Mouse (Mus musculus): Measurements from ENCODE around the gene Serpind1.

Serpind1 gene

DNA sequence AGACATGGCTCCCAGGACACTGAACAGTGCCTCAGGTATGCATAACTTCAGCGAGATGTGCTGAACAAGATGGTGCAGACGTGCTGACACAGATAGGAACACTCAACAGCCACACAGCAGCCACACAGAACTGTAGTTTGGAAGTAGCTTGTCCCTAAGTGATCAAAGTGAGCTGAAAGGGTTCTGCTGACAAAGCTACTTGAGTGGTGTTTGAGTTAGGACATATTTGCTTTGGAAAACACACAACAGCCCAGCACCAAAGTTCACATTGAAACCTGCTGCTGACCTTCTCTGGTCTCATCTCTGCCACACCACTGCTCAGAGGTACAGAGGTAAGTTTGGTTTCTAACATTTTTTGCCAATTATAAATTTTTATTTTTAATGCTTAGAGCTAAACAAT lies at the start of gene Serpind1:
Gene Serpind1 (plus strand): TSS at position 256 of the 400 bp plus-strand sequence.
- no peak for DNase-seq (ENCODE audit: inconsistent ontology term)

DNA sequence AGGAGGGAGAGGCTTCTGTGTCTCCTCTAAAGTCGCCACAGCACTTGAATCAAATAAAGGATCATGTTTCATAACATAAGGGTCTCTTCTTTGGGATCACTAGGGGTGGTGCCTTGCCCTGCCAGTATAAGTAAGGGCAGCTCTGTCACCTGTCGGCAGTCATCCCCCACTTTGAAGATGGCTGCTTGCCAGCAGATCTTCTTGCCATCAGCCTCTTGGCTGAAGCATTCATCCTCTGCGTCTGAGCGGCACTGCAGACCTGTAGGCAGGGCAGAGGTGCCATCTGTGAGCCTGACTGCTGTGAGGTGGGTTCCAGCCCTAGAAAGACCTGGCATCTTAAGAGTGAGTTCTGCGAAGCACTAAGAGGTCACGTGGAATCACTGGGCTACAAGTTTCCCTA lies 48.0 kb upstream of the Serpind1 start:
- no peak for DNase-seq (ENCODE audit: inconsistent ontology term)

DNA sequence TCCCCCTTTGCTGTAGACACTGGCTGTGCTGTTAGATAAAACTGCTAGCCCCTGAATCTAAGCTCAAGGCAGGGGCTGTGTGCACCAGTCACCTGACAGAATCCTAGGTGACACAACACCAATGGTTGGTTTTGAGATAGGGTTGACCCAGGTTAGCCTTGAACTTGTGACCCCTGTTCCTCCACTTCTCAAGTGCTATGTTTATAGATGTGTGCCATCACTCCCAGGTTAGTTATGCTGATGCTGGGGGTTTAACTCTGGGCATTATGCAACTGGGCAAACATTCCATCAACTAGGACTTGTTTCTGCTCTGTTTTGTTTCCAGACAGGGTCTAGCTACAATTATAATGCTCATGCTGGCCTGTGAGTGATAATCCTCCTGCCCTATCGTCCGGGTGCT lies 44.1 kb upstream of the Serpind1 start:
- no peak for DNase-seq (ENCODE audit: inconsistent ontology term)

DNA sequence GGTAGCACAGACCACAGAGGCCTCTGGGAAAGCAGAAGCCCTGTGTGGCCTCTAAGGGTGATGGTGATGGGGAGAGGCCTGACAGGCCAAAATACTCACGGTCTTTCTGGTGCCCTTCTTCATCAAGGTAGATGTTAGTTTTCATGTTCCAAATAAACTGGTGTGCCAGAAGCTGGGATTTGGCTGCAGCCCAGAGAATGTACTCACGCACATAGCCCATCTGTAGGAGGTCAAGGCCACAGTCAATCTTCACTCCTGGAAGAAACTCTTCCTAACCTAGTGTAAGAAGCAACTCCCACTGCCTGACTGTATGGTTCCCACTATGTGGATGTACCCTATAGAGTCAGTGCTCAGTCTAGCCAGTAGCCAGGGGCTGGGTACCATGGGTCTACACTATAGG lies 40.2 kb upstream of the Serpind1 start:
- DNase-seq (ENCODE audit: inconsistent ontology term), result no peak

DNA sequence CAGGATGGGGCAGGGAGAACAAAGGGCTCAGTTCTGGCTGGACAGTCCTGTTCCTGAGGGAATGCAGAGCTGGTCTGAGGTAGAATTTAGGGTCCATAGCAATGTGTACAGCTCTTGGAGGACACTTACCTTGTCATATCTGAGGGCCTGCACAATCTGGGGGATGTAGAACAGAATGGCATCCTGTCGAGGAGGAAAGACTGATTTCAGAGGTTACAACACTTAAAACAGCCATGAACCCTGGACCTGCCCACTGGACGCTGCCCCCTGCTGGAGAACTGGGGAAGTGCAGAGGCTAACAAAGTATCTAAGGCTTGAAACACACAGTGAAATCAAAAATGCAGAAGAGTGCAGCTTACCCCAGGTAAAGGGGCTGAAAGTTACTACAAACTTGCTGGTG lies 38.4 kb upstream of the Serpind1 start:
- DNase-seq (ENCODE audit: inconsistent ontology term), result peak; percentile 46

DNA sequence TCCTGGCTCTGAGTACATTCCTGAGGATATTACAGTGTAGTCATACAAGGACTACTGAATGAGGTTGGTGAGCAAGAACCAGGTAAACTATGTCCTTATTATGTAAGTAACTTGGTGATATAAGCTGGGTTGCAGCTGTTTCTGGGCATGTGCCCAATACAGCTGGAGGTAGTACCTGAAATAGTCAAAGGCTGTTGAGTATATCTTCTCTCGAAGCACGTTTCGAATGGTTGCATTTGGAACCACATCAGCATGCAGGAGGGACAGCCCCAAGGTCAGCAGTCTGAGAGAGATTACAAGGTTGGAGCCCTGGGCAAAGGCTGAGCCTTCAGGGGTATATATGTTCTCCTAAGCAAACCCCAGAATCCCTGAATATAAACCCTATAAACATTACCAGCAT lies 30.4 kb upstream of the Serpind1 start:
- no peak for DNase-seq (ENCODE audit: inconsistent ontology term)

DNA sequence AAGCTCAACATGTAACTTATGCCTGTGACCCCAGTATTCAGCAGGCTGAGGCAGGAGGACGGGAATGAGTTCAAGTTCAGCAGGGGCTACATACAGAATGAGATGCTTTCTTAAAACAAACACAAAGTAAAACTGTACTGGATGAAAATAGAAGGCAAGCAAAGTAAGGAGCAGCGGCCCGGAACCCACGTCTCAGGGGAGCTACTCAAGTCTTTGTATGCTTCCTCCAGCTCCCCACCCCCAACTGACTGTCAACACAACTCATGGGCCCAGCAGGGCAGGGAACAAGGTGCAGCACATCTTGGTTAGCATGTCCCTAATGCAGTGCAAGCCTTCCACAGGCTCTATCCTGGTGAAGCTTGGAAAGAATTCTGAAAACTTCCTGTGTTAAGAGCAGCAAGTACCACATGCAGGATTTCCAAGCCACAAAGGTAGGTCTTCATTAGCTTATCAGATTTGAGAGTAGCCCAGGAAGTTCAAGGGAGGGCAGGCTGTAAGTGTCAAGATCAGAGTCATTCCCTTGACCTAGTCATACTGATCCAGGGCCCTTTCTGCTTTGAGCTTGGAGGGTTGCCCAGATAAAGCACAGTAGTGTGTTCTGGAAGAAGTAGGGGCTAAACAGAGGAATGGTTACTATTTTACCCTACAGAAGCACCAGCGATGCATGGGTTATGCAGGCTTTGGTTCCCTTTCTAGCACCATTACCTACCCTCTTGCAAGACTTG lies 27.5 kb upstream of the Serpind1 start:
- DNase-seq (ENCODE audit: inconsistent ontology term), result no peak

DNA sequence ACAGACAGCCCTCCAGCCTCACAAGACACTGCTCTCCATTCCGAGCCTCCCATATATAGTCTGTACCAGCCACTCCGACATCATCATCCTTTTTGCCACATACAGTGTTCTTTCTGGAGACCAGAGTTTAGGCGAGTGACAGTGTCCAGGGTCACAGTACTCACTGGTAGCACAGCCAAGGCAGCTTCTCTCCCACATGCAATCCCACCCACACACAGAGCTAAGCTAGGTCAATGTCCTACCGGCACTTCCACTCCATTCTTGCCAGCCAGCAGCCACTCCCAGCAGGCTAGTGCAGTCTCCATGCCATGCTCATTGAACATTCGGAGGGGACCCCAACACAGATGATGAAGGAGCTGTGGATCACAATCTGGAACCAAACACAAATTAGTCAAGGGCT lies 23.7 kb upstream of the Serpind1 start:
- DNase-seq (ENCODE audit: inconsistent ontology term), result no peak

DNA sequence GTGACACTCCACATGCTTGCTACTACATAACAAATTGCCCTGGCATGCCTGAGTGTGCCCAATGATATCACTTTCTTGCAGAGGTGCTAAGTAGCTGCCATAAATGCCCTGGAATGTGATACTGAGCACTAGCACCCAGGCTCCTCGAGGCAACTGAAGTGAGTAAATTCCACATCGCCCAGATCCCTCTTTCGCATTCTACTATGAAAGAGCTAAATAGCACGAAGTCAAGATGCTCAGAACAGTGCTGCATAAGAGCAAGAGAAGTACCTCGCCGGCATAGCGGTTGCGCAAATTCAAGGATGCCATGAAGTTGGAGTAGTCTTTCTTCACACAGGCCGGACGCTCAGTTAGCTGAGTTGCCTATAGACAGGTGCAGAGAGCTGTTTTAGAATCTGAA lies 22.1 kb upstream of the Serpind1 start:
- no peak for DNase-seq (ENCODE audit: inconsistent ontology term)

DNA sequence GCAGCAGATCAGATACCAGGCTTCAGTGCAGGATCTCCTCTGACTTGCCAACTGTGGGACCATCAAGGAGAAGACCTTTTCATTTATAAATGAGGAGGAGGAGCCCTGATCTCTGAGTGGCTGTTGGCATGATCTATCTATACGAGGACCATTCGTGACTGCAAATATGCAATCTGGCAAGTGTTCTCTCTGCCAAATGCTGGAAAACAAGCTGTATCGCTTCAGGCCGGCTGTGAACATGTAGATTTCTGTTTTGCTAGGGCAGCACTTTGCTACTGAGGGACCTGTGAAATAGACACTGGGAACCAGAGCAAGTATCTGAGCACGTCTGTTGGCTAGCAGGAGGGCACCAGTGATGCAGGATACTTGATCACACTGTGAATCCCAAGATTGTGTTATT lies 18.6 kb upstream of the Serpind1 start:
- no peak for DNase-seq (ENCODE audit: inconsistent ontology term)

DNA sequence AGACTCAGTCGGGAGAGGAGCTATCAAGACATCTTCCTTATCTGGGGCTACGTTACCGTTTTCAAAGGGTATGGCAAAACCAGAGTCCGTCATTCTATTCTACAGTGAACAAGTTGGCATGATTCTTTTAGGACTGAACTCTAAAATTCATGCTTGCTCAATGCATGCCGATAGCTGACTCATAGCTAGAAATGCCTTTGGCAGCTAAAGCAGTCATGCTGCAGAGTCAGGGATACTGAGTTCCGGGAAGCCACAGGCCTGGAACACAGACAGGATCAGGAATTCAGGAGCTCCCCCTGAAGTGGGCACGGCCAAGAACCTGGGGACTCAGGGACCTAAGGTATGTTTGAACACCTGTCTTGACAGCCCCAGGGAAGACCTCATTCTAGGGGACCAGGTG lies 14.6 kb upstream of the Serpind1 start:
- no peak for DNase-seq (ENCODE audit: inconsistent ontology term)

DNA sequence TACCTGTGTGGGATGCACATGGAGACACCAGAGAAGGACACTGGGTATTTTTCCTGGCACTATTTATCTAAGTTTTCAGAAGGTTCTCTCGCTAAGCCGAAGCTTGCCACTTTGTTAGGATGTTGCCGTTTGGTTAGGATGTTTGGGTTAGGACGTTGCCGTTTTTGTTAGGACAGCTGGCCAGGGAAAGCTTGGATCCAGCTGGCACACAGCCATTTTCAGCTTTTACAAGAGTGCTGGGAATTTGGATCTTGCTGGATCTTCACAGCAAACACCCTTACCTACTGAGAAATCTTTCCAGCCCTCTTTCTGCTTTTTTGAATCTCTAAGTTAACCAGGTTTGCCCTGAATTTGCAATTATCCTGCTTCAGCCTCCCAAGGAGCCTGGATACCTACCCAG lies 9.7 kb upstream of the Serpind1 start:
- DNase-seq (ENCODE audit: inconsistent ontology term), result no peak

DNA sequence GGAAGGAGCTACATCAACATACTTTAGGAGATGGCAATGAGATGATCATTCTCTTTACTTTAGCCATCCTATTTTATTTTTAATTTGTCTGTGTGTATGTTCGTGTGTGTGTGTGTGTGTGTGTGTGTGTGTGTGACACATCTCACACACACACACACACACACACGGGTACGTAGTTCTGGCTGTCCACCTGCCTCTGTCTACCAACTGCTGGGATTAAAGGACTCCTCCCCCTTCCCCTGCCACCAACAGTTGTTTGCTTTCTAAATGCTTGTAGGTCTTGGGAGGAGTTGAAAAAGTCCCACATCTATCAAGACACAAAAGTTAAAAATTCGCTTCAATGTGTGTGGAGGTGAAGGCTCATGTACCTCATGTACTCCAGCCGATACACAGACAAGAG lies 6.4 kb upstream of the Serpind1 start:
- DNase-seq (ENCODE audit: inconsistent ontology term), result no peak

DNA sequence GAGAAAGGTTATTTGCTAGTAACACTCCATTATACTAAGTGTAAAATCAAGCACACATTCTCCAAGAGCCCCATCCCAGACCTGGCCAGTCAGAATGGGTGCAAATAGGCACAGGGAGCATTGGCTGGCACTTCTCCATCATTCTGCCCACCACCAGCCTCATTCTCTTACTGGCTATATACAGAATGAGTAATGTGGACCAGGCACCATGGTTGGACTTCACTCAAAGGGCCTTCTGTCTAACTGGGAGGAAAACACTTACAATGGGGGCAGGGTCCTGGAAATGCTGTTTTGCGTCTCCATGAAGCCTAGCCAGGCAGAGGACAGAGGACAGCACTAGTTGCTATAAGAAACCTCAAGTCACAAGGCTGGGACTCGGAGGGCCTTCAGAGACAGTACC lies 5.1 kb upstream of the Serpind1 start:
- no peak for DNase-seq (ENCODE audit: inconsistent ontology term)

DNA sequence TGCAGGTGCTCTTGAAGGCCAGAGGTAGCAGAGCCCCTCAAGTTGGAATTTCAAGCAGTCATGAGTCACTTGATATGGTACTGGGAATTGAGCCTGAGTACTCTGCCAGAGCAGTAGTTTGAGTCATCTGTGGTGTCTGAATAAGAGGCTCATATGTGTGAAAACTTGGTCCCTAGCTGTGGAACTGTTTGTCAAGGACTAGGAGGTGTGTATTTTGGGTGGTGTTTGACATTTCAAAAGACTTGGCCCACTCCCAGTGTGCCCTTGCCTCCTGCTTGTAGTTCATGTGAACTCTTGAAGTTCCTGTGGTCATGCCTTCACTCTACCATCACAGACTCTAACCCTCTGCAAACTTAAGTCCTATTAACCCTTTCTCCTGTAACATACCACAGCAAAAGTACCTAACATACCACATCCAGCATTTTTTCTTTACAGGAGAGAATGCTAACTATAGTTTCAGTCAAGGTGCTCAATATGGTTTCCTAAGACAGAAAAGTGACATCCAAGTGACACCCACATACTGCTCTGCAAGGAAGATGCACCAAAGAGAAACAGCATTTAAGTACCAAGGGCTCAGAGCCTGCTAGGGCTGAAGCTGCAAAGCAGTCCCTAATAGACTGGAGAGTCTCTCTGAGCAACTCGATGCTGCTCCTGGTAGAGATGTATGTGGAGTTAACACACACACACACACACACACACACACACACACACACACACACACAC lies 1.2 kb upstream of the Serpind1 start:
- peak; percentile 14 for DNase-seq (ENCODE audit: inconsistent ontology term)

DNA sequence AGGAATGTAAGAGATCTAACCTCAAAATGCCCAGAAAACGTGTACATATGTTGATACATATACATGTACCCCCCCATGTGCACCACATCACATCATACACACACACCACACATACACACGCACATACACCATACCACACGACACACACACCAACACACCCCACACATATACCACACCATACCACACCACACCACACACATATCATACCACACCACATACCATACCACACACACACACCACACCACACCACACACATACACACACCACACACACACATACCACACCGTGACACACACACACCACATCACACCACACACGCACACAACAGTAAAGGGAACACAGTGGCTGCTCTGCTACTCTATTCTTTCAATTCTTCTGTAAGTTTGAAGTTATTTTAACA lies 684 bp downstream of the Serpind1 start:
- no peak for DNase-seq (ENCODE audit: inconsistent ontology term)

DNA sequence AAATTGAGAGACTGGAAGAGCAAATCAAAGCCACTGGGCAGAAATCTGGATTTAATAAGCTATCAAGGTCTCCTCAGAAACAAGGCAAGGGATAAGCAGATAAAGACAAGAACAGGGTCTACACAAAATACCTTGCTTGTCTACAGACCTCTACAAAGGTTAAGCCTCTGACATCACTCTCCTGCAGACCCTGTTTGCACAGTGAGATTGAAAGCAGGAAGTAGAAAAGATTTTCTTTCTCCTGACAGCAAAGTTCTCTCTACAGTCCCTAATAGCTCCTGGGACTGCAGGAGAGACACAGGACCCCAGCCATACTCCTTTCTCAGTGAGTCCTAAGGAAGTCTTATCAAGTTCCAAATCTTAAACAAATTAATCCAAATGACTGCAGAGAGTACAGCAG lies 3.4 kb downstream of the Serpind1 start:
- no peak for DNase-seq (ENCODE audit: inconsistent ontology term)

DNA sequence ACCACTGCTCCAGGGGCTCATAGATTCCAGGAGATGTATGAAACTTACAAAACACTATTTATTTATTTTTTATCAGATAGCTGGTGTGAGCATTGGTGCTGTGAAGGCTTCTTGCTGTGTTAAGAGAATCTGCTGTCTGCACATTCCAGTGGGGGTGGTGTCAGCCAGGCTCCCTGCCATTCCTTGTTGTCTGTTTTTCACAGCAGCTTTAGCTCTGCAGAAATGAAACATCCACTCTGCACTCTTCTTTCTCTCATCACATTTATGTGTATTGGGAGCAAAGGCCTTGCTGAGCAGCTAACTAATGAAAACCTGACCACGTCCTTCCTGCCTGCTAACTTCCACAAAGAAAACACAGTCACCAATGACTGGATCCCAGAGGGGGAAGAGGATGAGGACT lies 4.9 kb downstream of the Serpind1 start:
- DNase-seq (ENCODE audit: inconsistent ontology term), result no peak

DNA sequence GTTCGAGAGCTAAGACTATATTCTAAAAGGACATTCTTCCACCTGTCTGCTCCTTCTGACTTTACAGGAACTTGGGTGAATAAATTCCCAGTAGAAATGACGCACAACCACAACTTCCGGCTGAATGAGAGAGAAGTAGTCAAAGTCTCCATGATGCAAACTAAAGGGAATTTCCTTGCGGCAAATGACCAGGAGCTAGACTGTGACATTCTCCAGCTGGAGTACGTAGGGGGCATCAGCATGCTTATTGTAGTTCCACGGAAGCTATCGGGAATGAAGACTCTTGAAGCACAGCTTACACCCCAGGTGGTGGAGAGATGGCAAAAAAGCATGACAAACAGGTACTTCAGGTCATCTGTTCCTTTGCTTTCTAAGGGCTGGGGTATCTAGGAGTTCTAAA lies 8.5 kb downstream of the Serpind1 start:
- no peak for DNase-seq (ENCODE audit: inconsistent ontology term)

DNA sequence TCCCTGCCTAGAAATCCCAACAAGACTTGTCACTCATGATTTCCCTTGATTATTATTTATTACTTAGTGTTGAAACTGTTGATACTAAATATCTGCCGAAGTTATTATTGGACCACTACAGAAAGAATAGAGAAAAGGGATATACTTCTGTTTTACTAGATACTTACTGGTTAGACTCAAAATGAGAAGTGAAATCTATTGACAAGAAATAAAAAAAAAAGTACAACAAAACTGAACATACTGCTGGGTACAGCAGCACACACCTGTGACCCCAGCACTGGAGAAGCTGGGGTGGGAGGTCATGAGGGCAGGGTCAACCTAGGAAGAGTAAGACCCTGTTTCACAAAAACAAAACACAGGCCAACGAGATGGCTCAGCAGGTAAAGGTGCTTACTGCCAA lies 9.5 kb downstream of the Serpind1 start:
- DNase-seq (ENCODE audit: inconsistent ontology term), result no peak

DNA sequence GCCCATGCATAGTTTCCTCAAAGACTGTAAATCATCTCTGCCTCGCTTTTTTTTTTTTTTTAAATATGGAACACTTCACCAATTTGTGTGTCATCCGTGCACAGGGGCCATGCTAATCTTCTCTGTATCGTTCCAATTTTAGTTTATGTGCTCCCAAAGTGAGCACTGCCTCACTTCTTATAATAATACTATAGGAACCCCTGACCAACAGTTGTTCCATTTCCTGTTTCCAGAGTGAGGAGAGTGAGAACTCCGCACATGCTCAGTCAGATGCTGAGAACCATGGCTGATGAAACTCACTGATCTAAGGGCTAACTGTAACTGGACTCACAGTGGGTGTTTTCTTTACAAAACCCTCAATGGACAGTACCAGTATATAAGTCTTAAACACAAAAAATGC lies 10.7 kb downstream of the Serpind1 start:
- no peak for DNase-seq (ENCODE audit: inconsistent ontology term)

DNA sequence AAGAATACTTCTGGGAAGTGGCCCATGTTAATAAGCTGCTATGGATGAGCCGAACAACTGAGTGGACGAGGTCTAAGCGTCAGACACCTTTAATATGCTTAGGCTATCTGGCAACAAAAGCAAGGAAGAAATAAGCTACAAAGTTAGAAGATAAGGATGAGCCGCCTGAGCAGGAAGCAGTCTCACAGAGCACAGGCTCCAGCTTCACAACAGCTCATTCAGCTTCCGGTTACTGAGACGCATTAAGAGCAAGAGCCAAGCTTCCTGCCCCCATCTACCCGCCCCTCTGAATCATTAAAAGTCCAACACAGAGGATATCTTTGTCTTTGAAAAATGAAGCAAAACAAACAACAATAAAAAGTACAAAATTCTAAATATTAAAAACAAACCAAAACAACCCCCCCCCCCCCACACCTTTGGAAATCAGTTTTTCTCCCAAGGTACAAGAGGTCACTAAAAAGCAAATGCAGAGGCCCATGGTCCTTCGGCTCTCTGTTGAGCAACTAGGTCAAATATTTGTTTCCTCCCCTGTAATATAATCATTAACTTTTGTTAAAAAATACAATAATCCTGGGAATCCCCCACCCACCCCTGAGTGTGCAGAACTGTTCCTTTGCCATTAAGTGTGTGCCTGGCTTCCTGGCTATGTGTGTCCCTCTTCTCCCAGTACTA lies 14.1 kb downstream of the Serpind1 start:
- DNase-seq (ENCODE audit: inconsistent ontology term), result no peak

DNA sequence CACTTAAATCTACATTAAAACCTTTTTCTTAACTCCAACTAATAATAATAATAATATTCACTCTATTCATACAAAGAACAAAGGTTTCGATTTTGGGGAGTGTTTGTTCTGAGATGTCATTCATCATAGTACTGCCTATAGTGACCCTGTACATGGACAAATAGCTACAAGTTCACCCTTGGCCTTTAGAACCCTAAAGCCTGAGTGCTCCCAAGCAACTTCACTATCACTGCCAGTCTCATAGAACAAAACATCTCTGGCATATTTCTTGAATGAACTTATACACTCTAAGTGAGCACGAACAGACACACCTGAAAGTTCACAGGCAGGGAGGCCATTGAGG lies 14.6 kb downstream of the Serpind1 start:
- no peak for DNase-seq (ENCODE audit: inconsistent ontology term)
